Mouse (Mus musculus) embryonic fibroblast, embryonic 13.5 days (primary cell): ENCODE data around the gene Gadl1.

ENCODE experiments used
- CTCF ChIP-seq: IDR thresholded peaks from 2 replicates; pipeline ENCODE4 v1.5.1; 2011; ENCODE audit warnings: mild to moderate bottlenecking, control low read depth, low read length, moderate library complexity, borderline replicate concordance; ENCODE audit not compliant: insufficient read depth
- POLR2A ChIP-seq: IDR thresholded peaks from 2 replicates; pipeline ENCODE4 v1.6.1; 2011; ENCODE audit warnings: low read depth, mild to moderate bottlenecking, control low read depth, low read length, moderate library complexity

DNA sequence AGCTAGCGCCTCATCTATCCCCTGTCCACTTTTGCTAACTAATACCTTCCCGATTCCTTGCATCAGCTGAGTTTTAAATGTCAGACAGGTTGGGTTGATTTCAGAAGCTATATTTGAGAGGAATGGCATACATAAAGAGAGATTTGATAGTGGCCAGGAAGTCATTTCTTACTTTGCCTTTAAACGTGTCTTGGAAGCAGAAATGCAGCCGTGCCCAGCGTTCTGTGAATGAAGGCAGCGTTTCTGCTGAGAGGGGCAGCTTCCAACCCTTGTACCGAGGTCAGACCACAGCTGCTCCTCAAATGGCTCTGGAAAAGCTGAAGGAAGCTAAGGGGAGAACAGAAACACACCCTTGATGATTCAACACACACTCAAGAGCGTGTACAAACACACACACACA lies 144.7 kb downstream of the Gadl1 start:
- TF ChIP-seq CTCF (no peak), POLR2A (no peak)
